24 mouse cellular contexts compared by ENCODE assay signal in genomic region chr14:30568016-30568415, GRCm38 (mm10). TPM values are rescaled to one million over a fixed set of nuclear protein-coding genes. Genes with fewer than 3 reads are reported as not detected.
DNase-seq lines count a peak whose midpoint lies in the region; ATAC-seq and TF ChIP-seq lines count a peak whose summit lies in the region.
"Had no signal": no experiment of that assay in that cellular context is flagged by ENCODE, and none has a peak within 500 bp of the region (broad histone marks: within the 10 kb centered on the region; RNA-seq: fewer than 3 reads in every experiment).

No protein-coding gene starts in this region.

- H3K9me3 ChIP-seq in midbrain, postnatal 0 days (ENCODE audit: low read length), result no peaks in the 10 kb centered on the region
- no peaks in the 10 kb centered on the region for H3K9me3 ChIP-seq in midbrain, embryonic 14.5 days (ENCODE audit: control insufficient read depth, low read length)
- H3K9me3 ChIP-seq in forebrain, embryonic 13.5 days (replicated peaks), result no peaks in the 10 kb centered on the region
- H3K9me3 ChIP-seq in stomach, postnatal 0 days (ENCODE audit: control insufficient read depth, low read length), result no peaks in the 10 kb centered on the region
- H3K9me3 ChIP-seq: embryonic facial prominence, embryonic 13.5 days; embryonic facial prominence, embryonic 15.5 days; forebrain, embryonic 10.5 days; forebrain, embryonic 12.5 days; forebrain, embryonic 15.5 days; G1E had no signal

- no peaks in the 10 kb centered on the region for H3K4me1 ChIP-seq in midbrain, postnatal 0 days (ENCODE audit: insufficient read depth, low read length)
- H3K4me1 ChIP-seq in midbrain, embryonic 14.5 days (ENCODE audit: control insufficient read depth, insufficient read depth, low read length), result no peaks in the 10 kb centered on the region
- no peaks in the 10 kb centered on the region for H3K4me1 ChIP-seq in forebrain, embryonic 13.5 days
- H3K4me1 ChIP-seq in stomach, postnatal 0 days (replicated peaks; ENCODE audit: control insufficient read depth, insufficient read depth), result no peaks in the 10 kb centered on the region
- H3K4me1 ChIP-seq: embryonic facial prominence, embryonic 13.5 days; embryonic facial prominence, embryonic 15.5 days; forebrain, embryonic 10.5 days; forebrain, embryonic 12.5 days; forebrain, embryonic 15.5 days had no signal

- H3K27me3 ChIP-seq in midbrain, postnatal 0 days (ENCODE audit: insufficient read depth, low read length), result no peaks in the 10 kb centered on the region
- no peaks in the 10 kb centered on the region for H3K27me3 ChIP-seq in midbrain, embryonic 14.5 days (ENCODE audit: control insufficient read depth, insufficient read depth, low read length)
- no peaks in the 10 kb centered on the region for H3K27me3 ChIP-seq in forebrain, embryonic 13.5 days
- no peaks in the 10 kb centered on the region for H3K27me3 ChIP-seq in stomach, postnatal 0 days (ENCODE audit: control insufficient read depth, insufficient read depth, low read length)
- H3K27me3 ChIP-seq: embryonic facial prominence, embryonic 13.5 days; embryonic facial prominence, embryonic 15.5 days; forebrain, embryonic 12.5 days; forebrain, embryonic 15.5 days; Patski had no signal

- TF ChIP-seq CTCF in midbrain, postnatal 0 days (IDR thresholded peaks at IDR 0.05), result no peak
- no peak for TF ChIP-seq CTCF in stomach, postnatal 0 days (IDR thresholded peaks at IDR 0.05; ENCODE audit: low read depth)

- no peak overlapping the region for H3K4me3 ChIP-seq in midbrain, postnatal 0 days (ENCODE audit: low read depth, low read length)
- no peak overlapping the region for H3K4me3 ChIP-seq in midbrain, embryonic 14.5 days (replicated peaks; ENCODE audit: low read depth, low read length)
- H3K4me3 ChIP-seq in forebrain, embryonic 13.5 days, result no peak overlapping the region
- H3K4me3 ChIP-seq in stomach, postnatal 0 days (ENCODE audit: low read depth, low read length), result no peak overlapping the region
- H3K4me3 ChIP-seq: embryonic facial prominence, embryonic 13.5 days; embryonic facial prominence, embryonic 15.5 days; erythroblast, embryonic 14.5 days; forebrain, embryonic 10.5 days; forebrain, embryonic 12.5 days; forebrain, embryonic 15.5 days had no signal

- H3K9ac ChIP-seq in midbrain, postnatal 0 days (replicated peaks; ENCODE audit: low read length, poor library complexity, severe bottlenecking), result no peak overlapping the region
- H3K9ac ChIP-seq in midbrain, embryonic 14.5 days (replicated peaks; ENCODE audit: low read length), result no peak overlapping the region
- no peak overlapping the region for H3K9ac ChIP-seq in forebrain, embryonic 13.5 days
- H3K9ac ChIP-seq in stomach, postnatal 0 days (ENCODE audit: low read length), result no peak overlapping the region
- H3K9ac ChIP-seq: embryonic facial prominence, embryonic 13.5 days; embryonic facial prominence, embryonic 15.5 days; forebrain, embryonic 12.5 days; forebrain, embryonic 15.5 days; forebrain, postnatal 0 days had no signal

- no peak overlapping the region for H3K27ac ChIP-seq in midbrain, postnatal 0 days (ENCODE audit: low read depth, low read length)
- no peak overlapping the region for H3K27ac ChIP-seq in midbrain, embryonic 14.5 days (replicated peaks; ENCODE audit: low read depth, low read length)
- no peak overlapping the region for H3K27ac ChIP-seq in forebrain, embryonic 13.5 days
- H3K27ac ChIP-seq in stomach, postnatal 0 days (replicated peaks), result no peak overlapping the region
- H3K27ac ChIP-seq: embryonic facial prominence, embryonic 13.5 days; embryonic facial prominence, embryonic 15.5 days; forebrain, embryonic 10.5 days; forebrain, embryonic 12.5 days; forebrain, embryonic 15.5 days had no signal

- WGBS in midbrain, postnatal 0 days, result 91% methylated on average over 9 of the region's 9 CpGs
- WGBS in midbrain, embryonic 14.5 days, result 91% methylated on average over 9 of the region's 9 CpGs
- 88% methylated on average over 9 of the region's 9 CpGs for WGBS in forebrain, embryonic 13.5 days
- 86% methylated on average over 9 of the region's 9 CpGs for WGBS in stomach, postnatal 0 days

- ATAC-seq in midbrain, postnatal 0 days (ENCODE audit: low FRiP score), result 0 out of 2 replicates have a peak, but pooled peaks have one; percentile 27
- ATAC-seq in midbrain, embryonic 14.5 days (ENCODE audit: low FRiP score, low TSS enrichment), result no peak
- no peak for ATAC-seq in forebrain, embryonic 13.5 days
- ATAC-seq in stomach, postnatal 0 days (ENCODE audit: low FRiP score, low TSS enrichment), result no peak
- ATAC-seq: activated CD4-positive, CD25-positive, alpha-beta regulatory T cell, adult 4 months; forebrain, embryonic 15.5 days; forebrain, postnatal 0 days; Patski had no signal

- TF ChIP-seq EP300 in stomach, postnatal 0 days (optimal IDR thresholded peaks at IDR 0.05), result no peak

- no peak for DNase-seq in midbrain, postnatal 0 days (ENCODE audit: low spot score)
- no peak for DNase-seq in midbrain, embryonic 14.5 days
- peak; percentile 84 for DNase-seq in R1 (ENCODE audit: low read depth, low spot score)
- no peak for DNase-seq in stomach, postnatal 0 days (ENCODE audit: low spot score)
- DNase-seq: adrenal gland, adult 8-10 months; adrenal gland, postnatal 14 days; adrenal gland, postnatal 36 days; cerebellum, adult 11-12 months; cerebellum, adult 2 months; cerebellum, adult 9-11 months; cerebellum, postnatal 14 days; cerebellum, postnatal 36 days; embryo, embryonic 11 days; forebrain, postnatal 0 days had no signal

- H3K36me3 ChIP-seq in midbrain, postnatal 0 days (ENCODE audit: insufficient read depth, low read length), result peaks cover 82% of the 10 kb centered on the region
- H3K36me3 ChIP-seq in midbrain, embryonic 14.5 days (ENCODE audit: control insufficient read depth, insufficient read depth, low read length), result peaks cover 83% of the 10 kb centered on the region
- H3K36me3 ChIP-seq in forebrain, embryonic 13.5 days (ENCODE audit: poor library complexity, severe bottlenecking), result peaks cover 96% of the 10 kb centered on the region
- peaks cover 48% of the 10 kb centered on the region for H3K36me3 ChIP-seq in stomach, postnatal 0 days (ENCODE audit: control insufficient read depth, insufficient read depth, low read length)

- H3K4me2 ChIP-seq in midbrain, postnatal 0 days (ENCODE audit: low read depth, low read length, poor library complexity, severe bottlenecking), result no peak overlapping the region
- no peak overlapping the region for H3K4me2 ChIP-seq in midbrain, embryonic 14.5 days (ENCODE audit: low read length)
- H3K4me2 ChIP-seq in forebrain, embryonic 13.5 days, result no peak overlapping the region
- H3K4me2 ChIP-seq in stomach, postnatal 0 days (replicated peaks; ENCODE audit: low read depth), result no peak overlapping the region
- H3K4me2 ChIP-seq: embryonic facial prominence, embryonic 13.5 days; embryonic facial prominence, embryonic 15.5 days; forebrain, embryonic 12.5 days; forebrain, embryonic 15.5 days had no signal

RNA-seq across cellular contexts. Expression of gene Tkt, which starts 19.9 kb away (rescaled TPM):
- 364 and 388 TPM in 2 replicates for total RNA-seq in midbrain, postnatal 0 days (2014; rRNA removed)
- polyA plus RNA-seq in midbrain, postnatal 0 days (2015; fragmentation: Nextera tagmentation; extraction: Ambion mirVana), result 241 and 251 TPM in 2 replicates
- 94.2 and 166 TPM in 2 replicates for polyA plus RNA-seq in midbrain, embryonic 14.5 days (2014; fragmentation: Nextera tagmentation; extraction: Ambion mirVana)
- polyA plus RNA-seq in forebrain, embryonic 13.5 days (2015; fragmentation: Nextera tagmentation; extraction: Ambion mirVana), result 274 and 296 TPM in 2 replicates
- 200 and 202 TPM in 2 replicates for polyA plus RNA-seq in stomach, postnatal 0 days (2015; fragmentation: Nextera tagmentation; extraction: Ambion mirVana)

RNA-seq across cellular contexts. Expression of gene Prkcd, which starts 58.0 kb away (rescaled TPM):
- 17.0 and 19.1 TPM in 2 replicates for total RNA-seq in midbrain, postnatal 0 days (2014; rRNA removed)
- polyA plus RNA-seq in midbrain, postnatal 0 days (2015; fragmentation: Nextera tagmentation; extraction: Ambion mirVana), result 12.1 and 13.2 TPM in 2 replicates
- polyA plus RNA-seq in midbrain, embryonic 14.5 days (2014; fragmentation: Nextera tagmentation; extraction: Ambion mirVana), result 10.6 and 12.8 TPM in 2 replicates
- 21.4 and 21.9 TPM in 2 replicates for polyA plus RNA-seq in forebrain, embryonic 13.5 days (2015; fragmentation: Nextera tagmentation; extraction: Ambion mirVana)
- 62.8 and 72.3 TPM in 2 replicates for polyA plus RNA-seq in stomach, postnatal 0 days (2015; fragmentation: Nextera tagmentation; extraction: Ambion mirVana)
